Mouse (Mus musculus) erythroid progenitor cell, adult 5-6 weeks (primary cell): ENCODE results near the gene Aurka. TPM values are rescaled to one million over a fixed set of nuclear protein-coding genes. Genes with fewer than 3 reads are reported as not detected.

Experiments
- ATAC-seq: replicated peaks from 2 replicates; pipeline ENCODE4 v1.8.0; 2016; ENCODE audit warnings: moderate number of reproducible peaks, mild to moderate bottlenecking, moderate TSS enrichment, inconsistent platforms; ENCODE audit not compliant: poor library complexity, low FRiP score, severe bottlenecking
- total RNA-seq, 2 experiments: library from RNA; stranded (forward) in 1 of 2; stranded (reverse) in 1 of 2; fragments of 150-400 nt in 1 of 2; fragments of 186-747, 209-891 nt in 1 of 2; gene quantifications; 2 replicates each; pipeline versions ENCODE4 v1.2.3 to v1.2.4; 2015 to 2017; ENCODE audit warnings: low replicate concordance in 2 of 2

Gene Aurka
- total RNA-seq (2015; ENCODE audit: low replicate concordance) (198 and 222 TPM in 2 replicates), total RNA-seq (2017; ENCODE audit: low replicate concordance) (219 and 316 TPM in 2 replicates)

GRCm38 (mm10) chr2:172370411-172371223 is at the start of gene Aurka, which contains the start of gene Cstf1:
Gene Aurka, minus strand, starts transcription at chr2:172370535.
Gene Cstf1, plus strand, starts transcription at chr2:172370681.
- ATAC-seq = peak; percentile 94

GRCm38 (mm10) chr2:172418208-172418607 is 47.9 kb upstream of the Aurka start:
- ATAC-seq = no peak

- no peak for ATAC-seq
Observed at GRCm38 (mm10) chr2:172416876-172417275, 46.5 kb upstream of the Aurka start.

- no peak for ATAC-seq
Observed at GRCm38 (mm10) chr2:172416218-172416617, 45.9 kb upstream of the Aurka start.

- ATAC-seq = no peak
Observed at GRCm38 (mm10) chr2:172413894-172414293, 43.6 kb upstream of the Aurka start.

GRCm38 (mm10) chr2:172413273-172413672 is 42.9 kb upstream of the Aurka start:
- ATAC-seq = no peak

GRCm38 (mm10) chr2:172412454-172412853 is 42.1 kb upstream of the Aurka start:
- no peak for ATAC-seq

GRCm38 (mm10) chr2:172411091-172411490 is 40.8 kb upstream of the Aurka start:
- ATAC-seq = no peak

- no peak for ATAC-seq
Observed at GRCm38 (mm10) chr2:172410686-172411085, 40.4 kb upstream of the Aurka start.

- ATAC-seq = no peak
Observed at GRCm38 (mm10) chr2:172407499-172407898, 37.2 kb upstream of the Aurka start.

GRCm38 (mm10) chr2:172406173-172406572 is 35.8 kb upstream of the Aurka start:
- no peak for ATAC-seq

GRCm38 (mm10) chr2:172405011-172405410 is 34.7 kb upstream of the Aurka start:
- ATAC-seq = no peak

- ATAC-seq = no peak
Observed at GRCm38 (mm10) chr2:172404239-172404638, 33.9 kb upstream of the Aurka start.

- ATAC-seq = no peak
Observed at GRCm38 (mm10) chr2:172401116-172401825, 30.9 kb upstream of the Aurka start.

GRCm38 (mm10) chr2:172399901-172400300 is 29.6 kb upstream of the Aurka start:
- ATAC-seq = no peak

- ATAC-seq = no peak
Observed at GRCm38 (mm10) chr2:172395961-172396360, 25.6 kb upstream of the Aurka start.

GRCm38 (mm10) chr2:172394671-172395070 is 24.3 kb upstream of the Aurka start:
- no peak for ATAC-seq

- ATAC-seq = no peak
Observed at GRCm38 (mm10) chr2:172394052-172394392, 23.7 kb upstream of the Aurka start.

GRCm38 (mm10) chr2:172393391-172394051 is 23.2 kb upstream of the Aurka start, which contains the start of gene Cass4:
Gene Cass4, plus strand, starts transcription at chr2:172393794.
- peak; percentile 69; the same call in 1 of the 2 replicates for ATAC-seq

GRCm38 (mm10) chr2:172392041-172392521 is 21.7 kb upstream of the Aurka start:
- ATAC-seq = no peak
